Mouse (Mus musculus): ENCODE data around the gene Fam222b.

DNA sequence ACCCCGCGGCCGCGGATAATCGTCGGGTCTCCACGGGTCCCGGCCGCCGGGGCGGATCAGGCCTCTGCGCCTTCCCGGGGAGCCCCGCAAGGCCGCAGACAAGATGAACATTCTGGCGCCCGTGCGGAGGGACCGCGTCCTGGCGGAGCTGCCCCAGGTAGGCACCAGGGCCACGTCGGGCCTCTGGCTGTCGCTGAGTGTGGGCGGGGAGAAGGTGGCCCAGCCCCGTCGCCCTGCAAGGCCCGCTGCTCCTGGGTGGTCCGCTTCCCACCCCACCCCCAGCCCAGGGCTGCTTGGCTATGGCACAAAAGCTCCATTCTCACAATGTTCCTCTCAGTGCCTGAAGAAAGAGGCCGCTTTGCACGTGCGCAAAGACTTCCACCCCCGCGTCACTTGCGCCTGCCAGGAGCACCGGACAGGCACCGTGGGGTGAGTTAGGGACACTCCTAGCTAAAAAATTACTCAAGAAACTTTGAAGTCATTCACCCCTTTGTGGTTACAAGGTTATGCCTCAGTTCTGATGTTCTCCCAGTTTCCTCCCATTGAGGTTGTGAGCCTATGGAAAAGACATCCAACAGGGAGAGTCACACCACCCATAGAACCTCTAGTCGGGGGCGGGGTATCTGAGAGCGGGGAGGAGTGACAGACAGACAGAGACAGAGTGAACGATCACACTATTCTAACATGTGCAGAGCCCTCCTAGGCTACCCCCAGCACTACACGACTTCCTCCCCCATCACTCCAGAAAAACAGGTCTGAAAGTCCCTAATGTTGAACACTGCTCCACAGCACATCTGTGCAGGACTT lies 95.0 kb downstream of the Fam222b start:
- TF ChIP-seq CTCF (IDR thresholded peaks at IDR 0.05; ENCODE audit: low read depth) (no peak), EP300 (optimal IDR thresholded peaks at IDR 0.05) (no peak)

All from stomach, postnatal 0 days (tissue).